Mouse (Mus musculus): ENCODE measurements around the gene Slc5a4a. TPM values are rescaled to one million over a fixed set of nuclear protein-coding genes. Genes with fewer than 3 reads are reported as not detected.
A peak's percentile ranks its signal among the peaks of the same experiment; 100 is the strongest.

The Slc5a4a gene
- total and polyA plus RNA-seq, 3 experiments, result not detected

DNA sequence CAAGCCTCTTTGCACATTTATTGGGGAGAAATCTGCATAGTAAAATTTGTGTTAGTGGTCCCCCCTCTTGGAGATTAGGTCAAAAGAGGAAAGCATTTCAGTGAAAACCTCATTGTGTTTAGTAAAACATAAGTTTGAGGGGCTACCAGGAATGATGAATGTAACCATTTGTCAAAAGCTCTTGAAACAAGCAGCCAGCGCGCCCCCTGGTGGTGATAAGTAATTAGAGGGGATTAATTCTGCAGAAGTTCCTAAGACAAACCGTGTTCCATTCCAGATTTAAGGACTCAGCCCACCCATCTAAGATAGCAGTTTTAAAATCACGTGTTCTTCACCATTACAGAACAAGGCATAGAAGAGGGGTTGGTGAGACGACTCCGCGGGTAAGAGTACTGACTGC, 54.7 kb downstream of the Slc5a4a start:
- Histone ChIP-seq H3K27ac (ENCODE audit: control insufficient read depth, low read depth, low read length) (no peak overlapping the region), H3K9me3 (replicated peaks; ENCODE audit: insufficient read depth, low read length) (no peaks in the 10 kb centered on the region), H3K36me3 (ENCODE audit: control insufficient read depth in 1 of 2, insufficient read depth in 2 of 2, low read length in 2 of 2) (no peaks in the 10 kb centered on the region), H3K27me3 (ENCODE audit: control insufficient read depth in 1 of 2, insufficient read depth in 2 of 2, low read length in 2 of 2) (peaks cover 0 to 2% of the 10 kb centered on the region in 2 experiments; a peak in 1 of 4 replicates), H3K4me1 (ENCODE audit: control insufficient read depth in 1 of 2, insufficient read depth in 2 of 2, low read length in 2 of 2) (no peaks in the 10 kb centered on the region), H3K9ac (ENCODE audit: control insufficient read depth, low read depth, low read length, poor library complexity, severe bottlenecking) (no peak overlapping the region), H3K4me3 (ENCODE audit: control insufficient read depth in 1 of 2, insufficient read depth in 1 of 2, low read depth in 2 of 2, low read length in 2 of 2) (no peak overlapping the region), H3K79me2 (ENCODE audit: control insufficient read depth, insufficient read depth, low read length, poor library complexity) (no peaks in the 10 kb centered on the region)
- peak; percentile 82 for DNase-seq (ENCODE audit: low read depth, low spot score)
- TF ChIP-seq SMC3 (IDR thresholded peaks at IDR 0.05; ENCODE audit: low read depth, low read length), result peak; percentile 77
- 0 out of 2 replicates have a peak, but pooled peaks have one; percentile 33 for TF ChIP-seq MYC (IDR thresholded peaks at IDR 0.05; ENCODE audit: low read depth, low read length)
- peak; percentile 63 for TF ChIP-seq RAD21 (IDR thresholded peaks at IDR 0.05; ENCODE audit: low read depth, low read length)
- no peak for TF ChIP-seq ZMIZ1 (IDR thresholded peaks at IDR 0.05; ENCODE audit: low read depth, low read length)
- no peak for TF ChIP-seq MYB (IDR thresholded peaks at IDR 0.05; ENCODE audit: low read depth, low read length)
- peak; percentile 43; the same call in 1 of the 2 replicates for TF ChIP-seq ZC3H11A (IDR thresholded peaks at IDR 0.05; ENCODE audit: low read depth, low read length)
- peak; percentile 71 to 82 (median 73) for TF ChIP-seq CTCF (IDR thresholded peaks at IDR 0.05 in 2 of 3, conservative IDR thresholded peaks at IDR 0.05 in 1 of 3; ENCODE audit: control insufficient read depth in 1 of 3, insufficient read depth in 1 of 3, low read depth in 2 of 3, low read length in 3 of 3, poor library complexity in 1 of 3, severe bottlenecking in 1 of 3)

- peak; percentile 27 to 61 (median 31); a peak in 3 of 6 replicates for TF ChIP-seq CTCF (IDR thresholded peaks at IDR 0.05 in 2 of 3, conservative IDR thresholded peaks at IDR 0.05 in 1 of 3; ENCODE audit: control insufficient read depth in 1 of 3, insufficient read depth in 1 of 3, low read depth in 2 of 3, low read length in 3 of 3, poor library complexity in 1 of 3, severe bottlenecking in 1 of 3)
- peak; percentile 34 for TF ChIP-seq RAD21 (IDR thresholded peaks at IDR 0.05; ENCODE audit: low read depth, low read length)
- peak; percentile 40 for TF ChIP-seq SMC3 (IDR thresholded peaks at IDR 0.05; ENCODE audit: low read depth, low read length)
- no peak for TF ChIP-seq MYC (IDR thresholded peaks at IDR 0.05; ENCODE audit: low read depth, low read length)
- no peak for TF ChIP-seq MEF2A (IDR thresholded peaks at IDR 0.05; ENCODE audit: extremely low read depth, insufficient replicate concordance, low read depth, low read length, poor library complexity, severe bottlenecking)
- no peak for TF ChIP-seq POLR2AphosphoS2 (IDR thresholded peaks at IDR 0.05; ENCODE audit: low read length)
- no peak for TF ChIP-seq MAZ (IDR thresholded peaks at IDR 0.05; ENCODE audit: low read depth, low read length)
- no peak for TF ChIP-seq BHLHE40 (IDR thresholded peaks at IDR 0.05; ENCODE audit: borderline replicate concordance, low read depth, low read length)
- H3K9ac ChIP-seq (ENCODE audit: control insufficient read depth, low read depth, low read length, poor library complexity, severe bottlenecking), result no peak overlapping the region
- H3K27me3 ChIP-seq (ENCODE audit: control insufficient read depth in 1 of 2, insufficient read depth in 2 of 2, low read length in 2 of 2), result peaks cover 0 to 2% of the 10 kb centered on the region in 2 experiments; a peak in 1 of 4 replicates
- H3K36me3 ChIP-seq (ENCODE audit: control insufficient read depth in 1 of 2, insufficient read depth in 2 of 2, low read length in 2 of 2), result no peaks in the 10 kb centered on the region
- no peaks in the 10 kb centered on the region for H3K4me1 ChIP-seq (ENCODE audit: control insufficient read depth in 1 of 2, insufficient read depth in 2 of 2, low read length in 2 of 2)
- H3K9me3 ChIP-seq (replicated peaks; ENCODE audit: insufficient read depth, low read length), result no peaks in the 10 kb centered on the region
- H3K4me3 ChIP-seq (ENCODE audit: control insufficient read depth in 1 of 2, insufficient read depth in 1 of 2, low read depth in 2 of 2, low read length in 2 of 2), result no peak overlapping the region
- no peak overlapping the region for H3K27ac ChIP-seq (ENCODE audit: control insufficient read depth, low read depth, low read length)
- no peaks in the 10 kb centered on the region for H3K79me2 ChIP-seq (ENCODE audit: control insufficient read depth, insufficient read depth, low read length, poor library complexity)
- DNase-seq (ENCODE audit: low read depth, low spot score), result peak; percentile 35
These were observed 56.6 kb downstream of the Slc5a4a start for GRCm38 (mm10) chr10:76203798-76204283.

DNA sequence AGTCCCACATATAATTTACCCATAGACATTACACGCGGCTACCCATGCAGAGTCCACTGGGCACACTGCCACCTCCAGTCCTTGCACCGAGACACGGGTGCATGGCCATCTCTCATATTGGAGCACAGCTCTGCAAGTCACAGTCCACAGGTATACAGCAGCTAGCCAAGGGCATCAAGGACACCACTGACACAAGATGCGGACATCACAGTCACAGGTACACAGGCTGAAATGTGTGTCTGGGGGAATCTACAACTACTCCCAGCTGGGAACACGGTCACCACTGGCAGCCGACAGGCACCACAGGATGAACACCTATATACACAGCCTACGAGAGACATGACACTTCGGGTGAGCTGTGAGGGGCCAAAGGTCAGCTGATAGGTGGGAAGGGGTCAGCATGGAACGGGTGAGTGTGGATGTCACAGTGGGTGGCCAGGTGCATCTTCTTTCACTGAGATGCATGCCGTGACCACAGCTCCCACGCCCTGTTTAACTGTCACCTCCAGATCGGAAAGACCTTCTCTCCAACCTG, 60.1 kb downstream of the Slc5a4a start:
- Histone ChIP-seq H3K79me2 (ENCODE audit: control insufficient read depth, insufficient read depth, low read length, poor library complexity) (no peaks in the 10 kb centered on the region), H3K4me3 (ENCODE audit: control insufficient read depth in 1 of 2, insufficient read depth in 1 of 2, low read depth in 2 of 2, low read length in 2 of 2) (no peak overlapping the region), H3K9ac (ENCODE audit: control insufficient read depth, low read depth, low read length, poor library complexity, severe bottlenecking) (no peak overlapping the region), H3K4me1 (ENCODE audit: control insufficient read depth in 1 of 2, insufficient read depth in 2 of 2, low read length in 2 of 2) (no peaks in the 10 kb centered on the region), H3K27ac (ENCODE audit: control insufficient read depth, low read depth, low read length) (no peak overlapping the region), H3K27me3 (ENCODE audit: control insufficient read depth in 1 of 2, insufficient read depth in 2 of 2, low read length in 2 of 2) (no peaks in the 10 kb centered on the region), H3K9me3 (replicated peaks; ENCODE audit: insufficient read depth, low read length) (no peaks in the 10 kb centered on the region), H3K36me3 (ENCODE audit: control insufficient read depth in 1 of 2, insufficient read depth in 2 of 2, low read length in 2 of 2) (no peaks in the 10 kb centered on the region)
- no peak for DNase-seq (ENCODE audit: low read depth, low spot score)
- no peak for TF ChIP-seq RCOR1 (IDR thresholded peaks at IDR 0.05; ENCODE audit: low read depth, low read length)
- TF ChIP-seq POLR2A (IDR thresholded peaks at IDR 0.05; ENCODE audit: control insufficient read depth in 1 of 2, insufficient read depth in 1 of 2, low read depth in 1 of 2, low read length in 2 of 2, poor library complexity in 1 of 2), result no peak
- no peak for TF ChIP-seq ZKSCAN1 (IDR thresholded peaks at IDR 0.05; ENCODE audit: low read depth, low read length)
- TF ChIP-seq ZNF384 (IDR thresholded peaks at IDR 0.05; ENCODE audit: low read depth, low read length), result no peak
- no peak for TF ChIP-seq UBTF (IDR thresholded peaks at IDR 0.05; ENCODE audit: borderline replicate concordance, insufficient read depth, low read depth, low read length)
- TF ChIP-seq USF2 (IDR thresholded peaks at IDR 0.05; ENCODE audit: borderline replicate concordance in 1 of 2, insufficient read depth in 1 of 2, low read depth in 1 of 2, low read length in 2 of 2), result no peak
- no peak for TF ChIP-seq MXI1 (IDR thresholded peaks at IDR 0.05; ENCODE audit: low read depth, low read length)
- no peak for TF ChIP-seq KAT2A (conservative IDR thresholded peaks at IDR 0.05; ENCODE audit: low read depth, low read length)
- no peak for TF ChIP-seq HCFC1 (IDR thresholded peaks at IDR 0.05; ENCODE audit: low read depth, low read length)
